Mouse (Mus musculus): ENCODE measurements around the gene Srbd1.

DNA sequence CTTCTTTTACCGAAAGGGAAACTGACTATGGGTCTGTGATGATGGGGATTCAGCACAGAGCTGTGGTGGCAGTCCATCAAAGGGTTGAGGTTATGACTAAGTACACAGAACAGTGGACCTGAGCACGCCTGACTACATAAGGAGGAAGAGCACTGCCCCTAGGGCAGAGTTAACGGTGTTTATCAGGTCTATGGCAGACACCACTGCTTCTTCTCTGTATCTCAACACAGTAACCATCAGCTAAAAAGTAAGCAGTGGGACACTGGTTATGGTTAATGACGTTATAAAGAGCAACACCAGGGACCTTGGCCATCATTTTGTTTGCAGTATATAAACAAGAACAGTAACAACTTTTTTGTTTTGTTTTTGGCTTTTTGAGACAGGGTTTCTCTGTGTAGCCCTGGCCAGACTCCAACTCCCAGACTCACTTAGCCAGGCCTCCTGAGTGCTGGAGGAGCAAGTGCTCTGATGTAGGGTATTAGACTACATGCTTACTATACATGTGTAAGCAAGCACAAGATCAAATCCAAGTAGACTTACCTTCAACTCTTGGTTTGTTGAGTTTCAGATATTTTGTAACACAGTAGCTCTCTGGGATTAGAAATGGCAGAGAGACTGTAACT is 117.3 kb downstream of the Srbd1 start:
- no peak for TF ChIP-seq SRF (IDR thresholded peaks at IDR 0.05; ENCODE audit: control insufficient read depth, insufficient read length, low read depth)
- no peak for TF ChIP-seq POLR2A (IDR thresholded peaks at IDR 0.05; ENCODE audit: insufficient read length, low read depth)
- no peak for TF ChIP-seq POLR2AphosphoS2 (IDR thresholded peaks at IDR 0.05; ENCODE audit: insufficient read length, low read depth)
- no peak for TF ChIP-seq TCF12 (IDR thresholded peaks at IDR 0.05; ENCODE audit: insufficient read depth, poor library complexity, severe bottlenecking)
